Mouse (Mus musculus) common myeloid progenitor, adult 5-6 weeks (primary cell): Measurements from ENCODE around the gene Syt1. TPM values are rescaled to one million over a fixed set of nuclear protein-coding genes. Genes with fewer than 3 reads are reported as not detected.

Experiments used
- ATAC-seq: replicated peaks from 2 replicates; pipeline ENCODE4 v1.8.0; 2016; ENCODE audit warnings: low read depth, mild to moderate bottlenecking, moderate TSS enrichment, inconsistent platforms; ENCODE audit not compliant: poor library complexity, severe bottlenecking
- total RNA-seq: library from RNA; stranded (forward); fragments of 200-1000, 187-1606 nt; gene quantifications from 2 replicates; pipeline ENCODE4 v1.2.3, GENCODE M21; 2017

The Syt1 gene
- total RNA-seq, 1 experiment from 2014 or later = not detected

DNA sequence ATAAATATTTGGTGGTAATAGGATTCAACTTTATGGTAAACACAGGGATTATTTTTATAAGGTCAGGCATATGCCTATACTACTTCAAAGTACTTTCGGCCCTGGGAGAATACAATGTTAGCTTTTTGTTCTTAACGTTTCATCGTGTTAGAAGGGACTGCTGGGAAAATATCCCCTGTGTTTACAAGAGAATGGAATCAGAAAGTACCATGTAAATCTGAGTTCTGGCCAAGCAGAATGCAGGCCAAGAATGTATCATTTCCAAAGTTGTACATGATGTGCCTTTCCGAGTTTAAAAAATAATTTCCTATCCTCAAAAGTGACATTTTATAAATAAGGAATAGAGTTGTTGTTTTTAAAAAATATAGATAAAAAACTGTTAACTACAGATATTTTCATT, 121.7 kb downstream of the Syt1 start:
- ATAC-seq = no peak

DNA sequence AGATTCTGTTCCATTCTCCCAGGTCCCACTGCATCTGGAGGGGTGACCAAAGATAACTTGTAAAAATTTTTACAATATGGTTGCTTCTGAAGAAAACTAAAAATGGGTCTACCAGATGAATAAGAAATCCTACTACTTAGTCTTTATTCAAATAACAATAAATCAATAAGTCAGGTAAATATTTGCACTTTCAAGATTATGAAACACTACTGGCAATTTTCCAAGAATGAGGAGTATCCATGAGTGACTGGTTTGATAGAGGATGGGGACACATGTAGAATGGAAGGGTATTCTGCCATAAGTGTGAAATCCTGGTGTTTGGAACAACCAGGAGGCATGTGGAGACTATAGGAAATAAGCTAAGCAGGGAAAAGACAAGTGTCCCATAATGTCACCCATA, 124.0 kb downstream of the Syt1 start:
- ATAC-seq = no peak

DNA sequence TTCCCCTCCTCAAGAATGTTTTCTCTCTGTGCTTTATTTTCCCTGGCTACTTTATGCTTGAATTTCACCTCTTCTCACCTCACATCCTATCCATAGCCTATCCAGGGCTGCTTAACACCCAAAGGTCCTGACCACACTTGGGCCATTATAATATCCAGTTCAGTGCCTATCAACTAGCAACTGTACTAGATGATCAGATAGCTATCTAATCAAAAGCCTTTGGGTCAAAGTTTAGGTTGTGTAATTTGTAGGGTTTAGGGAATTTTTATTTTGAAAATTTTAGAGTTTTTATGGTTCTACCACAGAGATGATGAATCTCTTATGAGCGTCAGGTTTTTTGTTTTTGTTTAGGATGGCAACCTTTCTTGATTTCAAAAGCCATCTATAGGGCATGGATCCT, 125.0 kb downstream of the Syt1 start:
- no peak for ATAC-seq

DNA sequence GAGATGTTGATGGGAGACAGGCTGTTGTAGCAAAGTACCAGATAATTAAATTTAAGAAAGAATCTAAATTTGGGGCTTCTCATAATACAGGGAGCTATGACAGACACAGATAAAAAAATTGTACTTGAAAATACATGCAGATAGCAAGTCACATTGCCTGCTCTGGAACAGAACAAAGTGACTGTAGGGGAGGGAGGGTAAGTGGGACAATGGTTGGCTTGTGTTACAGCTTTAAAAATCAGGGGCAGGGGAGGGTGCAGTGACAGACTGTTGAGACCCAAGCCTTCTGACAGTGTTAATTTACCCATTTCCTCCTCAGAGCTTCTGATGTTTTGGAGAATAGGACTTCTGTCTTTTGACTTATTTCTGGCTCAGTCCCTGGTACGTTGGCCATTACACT, 126.3 kb downstream of the Syt1 start:
- ATAC-seq = no peak

DNA sequence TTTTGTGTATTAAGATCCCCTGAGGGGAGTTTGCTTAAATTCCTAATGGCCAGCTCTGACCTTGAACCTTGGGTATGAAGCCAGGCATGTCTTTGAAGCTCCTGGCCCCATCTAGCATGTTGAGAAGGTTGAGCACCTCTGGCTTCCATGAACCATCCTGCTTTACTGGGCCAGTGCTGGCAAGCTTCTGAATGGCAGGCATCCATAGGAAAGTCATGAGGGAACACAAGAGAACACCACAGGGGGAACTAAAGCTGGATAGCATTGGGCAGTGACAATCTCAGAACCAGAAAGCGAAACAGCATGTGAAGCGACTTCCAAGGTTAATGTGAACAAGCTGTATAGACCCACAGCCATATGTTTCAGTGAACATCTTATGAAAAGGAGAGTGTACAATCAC, 130.4 kb downstream of the Syt1 start:
- no peak for ATAC-seq

DNA sequence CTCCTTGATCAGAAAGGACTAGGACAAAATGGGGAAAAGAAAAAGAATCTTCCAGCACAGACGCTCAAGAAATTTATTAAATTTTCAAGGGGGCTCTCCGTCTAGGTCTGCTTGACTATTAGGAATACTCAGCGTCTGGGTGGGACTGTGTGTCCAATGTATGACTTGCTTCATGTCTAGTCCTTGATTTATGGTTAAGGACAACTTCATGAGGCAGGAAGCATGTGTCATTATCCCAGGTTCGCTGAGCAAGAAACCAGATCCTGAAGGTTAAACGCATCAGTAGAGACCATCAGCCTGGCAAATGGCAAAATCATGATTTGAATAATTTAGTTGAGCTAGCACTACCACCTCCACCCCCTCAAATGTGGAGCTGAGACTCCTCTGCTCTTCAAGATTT, 135.1 kb downstream of the Syt1 start:
- no peak for ATAC-seq

DNA sequence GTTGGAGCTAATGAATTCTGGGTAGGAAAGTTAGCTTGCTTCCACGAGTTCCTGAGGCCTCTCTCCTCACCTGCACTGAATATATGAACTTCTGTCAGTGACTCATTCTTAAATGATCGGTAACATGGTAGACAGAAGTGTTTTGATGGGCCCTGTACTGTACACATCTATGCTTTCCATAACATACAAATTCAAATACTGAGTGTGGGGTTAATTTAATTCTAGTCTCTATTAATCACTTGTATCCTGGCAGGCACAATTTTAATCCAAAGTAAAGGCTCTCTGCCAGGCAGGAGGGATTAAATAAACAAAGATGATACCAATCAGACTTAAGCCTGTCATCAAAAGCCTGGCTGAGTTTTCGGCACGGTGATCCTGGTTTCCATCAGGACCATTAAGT, 136.1 kb downstream of the Syt1 start:
- ATAC-seq = no peak

DNA sequence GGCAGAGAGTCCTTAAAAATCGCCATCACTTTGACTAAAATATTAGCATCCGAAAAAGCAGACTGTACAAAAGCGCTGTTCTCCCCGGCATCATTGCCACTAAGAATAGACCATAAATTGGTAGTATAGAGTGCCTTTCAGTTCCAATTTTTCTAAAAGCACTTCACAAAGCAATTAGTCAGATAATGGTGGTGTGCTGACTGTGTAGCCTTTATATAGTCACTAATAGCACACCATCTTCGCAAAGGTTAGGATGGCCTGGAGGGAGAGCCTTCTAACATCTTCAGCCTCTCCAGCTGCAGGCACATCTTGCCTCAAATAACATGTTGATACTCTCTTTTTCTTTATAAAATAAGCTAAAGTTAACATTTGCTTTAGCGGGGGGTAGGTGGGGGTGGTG, 138.4 kb downstream of the Syt1 start:
- ATAC-seq = no peak

DNA sequence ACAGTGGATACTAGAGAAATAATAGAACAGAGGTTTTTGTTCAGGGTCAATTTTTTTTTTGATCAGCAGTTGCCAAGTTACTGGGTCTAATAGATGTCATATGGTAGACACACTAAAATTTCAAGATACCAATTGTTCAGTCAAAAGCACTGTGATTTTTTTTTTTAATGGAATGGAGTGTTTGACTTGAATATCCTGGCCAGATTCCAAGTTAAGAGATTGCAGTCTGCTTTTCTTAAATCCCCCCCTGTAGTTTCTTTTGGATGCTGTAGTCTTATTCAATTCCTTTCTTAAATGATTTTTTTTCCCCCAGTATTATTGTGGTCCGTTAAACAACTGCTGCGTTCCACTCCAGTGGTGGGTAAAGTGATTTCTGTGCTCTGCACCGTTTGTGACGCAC, 140.2 kb downstream of the Syt1 start:
- no peak for ATAC-seq

DNA sequence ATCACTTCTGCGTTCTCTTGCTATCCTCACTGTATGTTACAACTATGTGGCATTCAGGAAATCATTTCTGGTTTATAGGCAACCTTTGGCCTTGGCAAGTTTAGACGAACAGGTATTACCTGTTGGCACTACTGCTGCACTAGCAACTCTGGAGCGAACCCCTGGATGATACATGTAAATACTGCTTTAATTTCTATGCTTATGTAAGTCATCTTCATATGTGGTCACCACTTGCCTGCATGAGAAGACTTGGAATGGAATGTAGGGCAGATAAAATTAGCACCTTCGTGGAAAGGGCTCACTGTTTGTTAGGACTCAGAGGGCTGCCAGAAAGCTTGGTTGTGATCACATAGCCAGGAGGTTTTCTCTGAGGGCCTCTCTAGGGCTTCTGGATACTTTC, 142.6 kb downstream of the Syt1 start:
- ATAC-seq = no peak

DNA sequence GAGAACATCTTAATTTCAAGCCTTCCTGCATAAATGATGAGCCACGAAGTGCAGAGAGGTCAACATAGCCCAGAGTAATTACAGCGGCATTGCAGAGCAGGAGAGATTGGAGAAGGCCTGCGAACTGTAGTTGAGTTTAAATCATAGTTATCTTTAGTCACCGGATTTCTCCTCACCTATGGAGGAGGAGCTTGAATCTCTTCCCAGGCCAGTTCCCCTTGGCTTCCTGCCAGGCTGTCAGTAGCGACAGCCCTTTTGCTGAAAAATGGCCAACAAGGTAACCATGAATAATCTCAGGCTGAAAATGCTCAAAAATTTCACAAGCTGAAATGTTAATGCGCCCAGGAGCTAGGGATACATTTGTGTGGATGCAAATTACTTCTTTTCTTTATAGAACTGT, 143.6 kb downstream of the Syt1 start:
- ATAC-seq = no peak

DNA sequence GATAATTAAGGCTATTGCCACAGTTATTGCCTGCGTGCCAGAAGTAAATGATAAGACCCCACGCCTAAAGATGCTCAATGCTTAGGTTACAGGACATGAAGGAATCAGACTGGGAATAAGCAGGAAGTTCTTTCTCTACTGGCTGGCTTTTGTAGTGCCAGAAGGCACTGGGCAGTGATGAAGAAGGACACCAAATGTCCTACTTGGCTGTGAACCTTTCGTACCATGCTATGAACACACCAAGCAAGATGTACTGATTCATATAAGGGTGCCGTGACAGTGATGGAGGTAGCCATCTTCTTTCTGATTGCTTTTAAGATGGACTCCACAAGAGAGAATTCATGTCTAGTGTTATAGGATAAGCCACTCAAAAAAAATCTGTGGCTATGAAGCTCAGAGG, 145.2 kb downstream of the Syt1 start:
- ATAC-seq = no peak

DNA sequence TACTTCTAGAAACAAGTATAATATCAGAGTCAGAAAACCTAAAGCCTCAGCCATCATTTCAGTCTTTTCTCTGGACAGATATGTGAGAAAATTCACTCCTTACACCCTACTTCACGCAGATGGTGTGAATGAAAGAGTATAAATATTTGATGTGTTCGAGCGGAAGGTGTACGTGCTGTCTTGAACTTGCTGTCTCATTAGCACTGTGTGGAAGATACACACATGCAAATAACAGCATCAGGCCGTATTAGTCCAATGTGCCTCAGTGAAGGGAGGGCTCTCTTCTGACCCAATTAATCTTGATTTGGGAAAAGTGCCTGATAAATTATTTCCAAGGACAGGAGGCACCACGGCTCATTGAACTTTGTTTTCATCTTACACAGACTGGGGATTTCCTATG, 154.8 kb downstream of the Syt1 start:
- ATAC-seq = no peak

DNA sequence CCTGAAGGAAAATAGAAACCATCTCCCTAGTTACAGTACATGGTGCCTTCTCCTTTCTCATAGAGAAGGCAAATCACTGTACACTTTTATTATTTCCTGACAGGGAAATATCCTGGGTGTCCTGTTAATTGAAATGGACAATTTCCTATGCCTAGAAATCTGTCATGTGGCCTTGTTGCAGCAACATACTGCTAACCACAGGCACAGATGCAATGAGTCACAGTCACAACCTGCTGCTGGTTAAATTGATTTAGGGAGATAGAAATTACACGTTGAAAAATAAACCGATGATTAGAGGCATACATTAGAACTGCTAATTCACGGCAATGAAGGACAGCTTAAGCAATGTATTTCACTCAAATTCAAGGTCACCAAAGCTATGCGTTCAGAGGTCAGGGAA, 158.0 kb downstream of the Syt1 start:
- ATAC-seq = no peak

DNA sequence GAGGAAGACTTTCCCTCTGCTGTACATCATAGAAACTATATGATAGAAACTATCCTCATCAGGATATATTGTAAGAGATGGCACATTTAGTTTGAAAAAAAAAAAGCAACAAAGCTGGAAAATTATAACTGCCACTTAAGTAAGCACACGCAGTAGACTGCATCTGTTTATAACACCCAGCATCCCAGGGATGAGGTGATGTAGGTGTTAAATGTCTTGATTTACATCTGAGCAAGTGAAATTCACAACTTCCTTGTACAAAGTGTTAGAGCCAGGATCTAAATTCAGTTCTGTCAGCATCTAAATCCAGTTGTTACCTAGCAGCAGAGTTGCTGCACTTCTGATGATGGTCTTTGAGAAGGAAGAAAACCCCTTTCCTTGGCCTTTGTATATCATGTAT, 173.3 kb downstream of the Syt1 start:
- no peak for ATAC-seq

DNA sequence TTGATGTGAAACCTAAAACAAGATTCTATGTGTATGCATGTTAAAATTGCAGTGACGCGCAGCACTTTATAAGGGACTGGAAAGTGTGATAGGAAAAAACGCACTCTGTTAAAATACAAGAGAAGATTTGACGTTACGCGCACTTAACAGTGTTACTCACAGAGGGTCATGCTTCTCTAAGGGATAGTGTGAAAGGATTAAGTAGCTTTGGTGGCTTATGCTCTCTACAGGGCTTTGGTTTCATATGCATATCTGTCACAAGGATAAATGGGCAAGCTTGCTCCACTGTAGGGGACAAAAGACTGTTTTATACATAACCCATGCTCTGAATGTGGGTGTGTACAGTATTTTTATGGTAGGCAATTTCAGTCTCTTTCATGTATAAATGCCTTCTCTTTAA, 178.5 kb downstream of the Syt1 start:
- no peak for ATAC-seq

DNA sequence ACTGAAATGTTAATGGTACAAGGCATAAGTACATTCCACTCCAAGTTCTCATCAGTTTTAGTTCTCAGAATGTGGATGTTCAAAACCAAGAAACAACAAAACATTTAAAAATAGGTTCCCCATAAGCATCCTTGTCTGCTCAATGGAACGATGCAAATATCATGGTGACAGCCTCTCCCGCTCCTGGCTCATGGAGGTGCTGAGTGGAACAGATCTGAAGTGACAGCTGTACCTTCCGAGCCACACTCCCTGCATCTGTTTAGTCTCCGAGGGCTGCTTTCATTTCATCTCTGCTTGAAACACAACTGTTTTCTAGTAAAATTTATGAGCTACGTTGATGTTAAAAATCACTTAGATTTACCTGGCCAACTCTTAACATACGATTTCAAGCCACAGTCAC, 179.0 kb downstream of the Syt1 start:
- ATAC-seq = no peak

DNA sequence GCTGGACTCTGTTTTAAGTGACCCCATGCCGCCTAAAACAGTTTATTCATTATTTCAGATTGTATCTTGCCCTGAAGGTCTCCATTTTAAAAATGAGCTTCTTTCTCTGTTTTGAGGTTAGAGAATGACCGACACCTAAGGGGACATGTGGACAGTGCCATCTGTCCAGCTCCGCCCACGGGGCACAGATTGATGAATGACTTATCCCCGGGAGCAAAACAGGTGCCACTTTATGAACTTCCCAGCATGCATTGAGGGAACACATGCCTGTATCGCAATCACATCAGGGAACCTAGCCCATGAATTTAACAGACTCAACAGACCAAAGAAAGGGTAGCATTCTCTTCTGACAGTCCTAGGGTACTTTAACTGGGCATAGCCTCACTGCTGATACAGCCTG, 188.5 kb downstream of the Syt1 start:
- no peak for ATAC-seq

DNA sequence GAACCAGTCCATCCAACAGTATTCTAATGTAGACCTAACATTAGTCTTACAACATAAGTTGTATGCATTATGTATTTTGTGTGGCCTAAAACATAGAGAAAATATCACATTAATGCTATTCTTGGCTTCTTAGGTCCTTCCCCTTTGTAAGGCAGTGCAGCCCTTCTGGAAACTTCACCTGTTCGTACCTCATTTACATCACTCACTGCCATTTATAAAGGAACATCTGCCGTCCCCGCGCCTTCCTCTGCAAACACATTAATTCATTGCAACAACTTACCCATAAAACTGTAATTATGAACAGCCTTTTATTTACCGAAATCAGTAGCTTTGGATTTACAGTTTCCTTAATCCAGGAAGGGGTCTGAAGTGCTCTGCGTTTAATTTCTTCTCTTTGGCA, 195.4 kb downstream of the Syt1 start:
- ATAC-seq = no peak

DNA sequence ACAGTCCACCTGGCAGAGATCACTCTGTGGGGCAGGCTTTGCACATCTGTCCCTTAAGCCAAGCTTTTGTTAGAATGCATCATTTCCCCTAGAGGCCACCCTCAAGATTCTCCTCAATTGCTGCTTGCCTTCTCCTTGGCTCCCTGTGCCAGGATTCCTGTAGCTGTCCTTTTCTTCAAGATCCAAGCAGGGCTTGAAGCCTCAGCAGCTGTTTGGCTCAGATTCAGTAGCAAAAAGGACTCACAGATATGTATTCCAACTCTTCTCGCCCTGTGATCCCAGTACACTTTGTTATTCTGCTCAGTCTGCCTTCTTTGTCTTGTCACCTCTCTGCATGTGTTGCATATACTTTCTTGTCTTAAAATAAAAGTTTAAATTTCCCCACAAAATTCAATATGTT, 206.4 kb downstream of the Syt1 start:
- ATAC-seq = no peak

DNA sequence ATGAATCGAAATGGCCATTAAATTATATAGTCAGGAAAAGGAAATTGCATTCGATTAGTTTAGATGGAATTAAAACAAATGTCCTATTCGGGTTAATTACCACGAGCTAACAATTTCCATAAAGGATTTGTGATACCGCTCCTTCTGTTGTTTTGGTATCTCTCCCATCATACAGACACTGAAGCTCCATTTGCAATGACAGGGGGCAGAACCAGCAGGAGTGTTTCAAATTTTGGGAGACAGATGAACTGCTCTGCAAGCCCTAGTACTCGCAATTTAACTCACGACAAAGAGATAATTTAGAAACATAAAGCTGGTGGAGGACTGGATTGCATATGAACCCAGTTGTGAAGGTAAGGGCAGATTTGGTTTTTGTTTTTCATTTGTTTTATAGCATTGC, 210.0 kb downstream of the Syt1 start:
- ATAC-seq = no peak

DNA sequence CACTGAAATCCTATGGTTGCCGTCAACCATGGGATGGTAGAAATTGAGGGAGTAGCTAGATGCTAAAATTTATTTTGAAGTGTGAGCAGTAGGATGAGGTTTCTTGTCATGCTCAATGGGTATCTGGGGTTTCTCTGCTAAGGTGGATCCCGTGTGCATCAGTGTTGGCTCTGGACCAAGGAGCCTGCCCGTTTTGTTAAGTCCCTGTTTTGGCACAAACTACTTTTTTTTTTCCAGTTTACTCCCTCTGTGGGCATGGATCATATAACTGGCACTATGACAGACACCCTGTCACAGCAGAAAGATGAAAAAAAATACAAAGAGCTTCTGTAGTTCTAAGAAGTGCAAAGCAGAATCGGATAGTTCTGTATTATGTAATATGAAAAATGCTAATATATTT, 212.0 kb downstream of the Syt1 start:
- ATAC-seq = no peak

DNA sequence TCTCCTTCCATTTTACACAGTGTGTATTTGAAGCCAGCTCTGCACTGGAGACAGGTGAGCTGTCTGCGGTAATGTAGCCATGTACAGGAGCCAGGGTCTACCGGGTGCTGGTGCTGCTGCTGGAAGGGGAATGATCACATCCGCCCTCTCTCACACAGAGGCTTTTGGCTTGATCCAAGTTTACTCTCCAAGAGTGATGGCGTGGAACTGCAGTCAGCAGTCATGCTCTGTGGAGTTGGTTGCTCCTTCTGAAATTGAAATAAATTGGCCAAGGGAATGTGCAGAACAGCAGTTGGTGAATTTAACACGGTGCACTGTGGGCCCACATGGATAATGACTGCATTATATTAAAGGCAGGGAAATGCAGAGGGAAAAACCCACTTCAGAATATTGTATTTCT, 228.0 kb downstream of the Syt1 start:
- ATAC-seq = no peak
